Mouse (Mus musculus) brain, embryonic 14.5 days (tissue): ENCODE data around the gene Pcna.

Experiments used
- CTCF ChIP-seq: fragments of 200-500 bp; IDR thresholded peaks from 2 replicates; pipeline ENCODE4 v1.5.1; 2012; ENCODE audit warnings: inconsistent platforms, mild to moderate bottlenecking, moderate library complexity, borderline replicate concordance; ENCODE audit not compliant: insufficient read depth, insufficient read length; ENCODE audit errors: extremely low read depth
- POLR2A ChIP-seq: fragments of 200-500 bp; IDR thresholded peaks from 2 replicates; pipeline ENCODE4 v1.6.1; 2012; ENCODE audit warnings: mild to moderate bottlenecking, inconsistent platforms, borderline replicate concordance; ENCODE audit not compliant: poor library complexity, insufficient read depth, insufficient read length, severe bottlenecking; ENCODE audit errors: extremely low read depth

- TF ChIP-seq POLR2A (no peak), CTCF (no peak)
Measured at GRCm38 (mm10) chr2:132253603-132254002, 489 bp upstream of the Pcna start.
